In the genomic region with DNA sequence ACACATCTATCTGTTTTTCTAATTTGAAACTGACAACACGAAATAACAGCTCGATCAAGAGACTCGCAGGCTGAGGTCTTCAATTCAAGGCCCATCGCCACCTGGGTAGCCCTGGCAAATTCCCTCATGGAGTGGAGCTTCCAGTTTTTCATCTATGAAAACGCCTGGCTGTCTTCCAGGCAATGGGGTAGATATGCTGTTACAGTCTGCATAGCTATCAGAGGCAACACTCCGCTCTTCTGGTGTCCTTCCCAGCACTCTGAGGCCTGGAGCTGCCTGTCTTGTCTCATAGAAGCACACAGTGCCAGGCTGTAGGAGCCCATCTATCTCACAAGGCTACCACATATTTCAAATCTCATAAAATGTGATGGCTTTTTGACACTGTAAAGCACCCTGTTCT, we compare ENCODE assay signal across 14 mouse cellular contexts.
DNase-seq lines count a peak whose midpoint lies in the region; ATAC-seq lines count a peak whose summit lies in the region.
"Had no signal": no experiment of that assay in that cellular context is flagged by ENCODE, and none has a peak within 500 bp of the region (broad histone marks: within the 10 kb centered on the region; RNA-seq: fewer than 3 reads in every experiment).

No protein-coding gene starts in this region.

- no peak for ATAC-seq in midbrain, embryonic 14.5 days (ENCODE audit: low FRiP score, low TSS enrichment)
- no peak for ATAC-seq in midbrain, embryonic 11.5 days (ENCODE audit: low FRiP score)
- ATAC-seq in forebrain, embryonic 14.5 days, result peak; percentile 56; the same call in 1 of the 2 replicates
- 0 out of 2 replicates have a peak, but pooled peaks have one; percentile 24 for ATAC-seq in hindbrain, embryonic 15.5 days (ENCODE audit: low FRiP score, low read depth)
- no peak for ATAC-seq in megakaryocyte-erythroid progenitor cell, adult 5-6 weeks (replicated peaks; ENCODE audit: low FRiP score, low TSS enrichment, poor library complexity, severe bottlenecking)

- no peaks in the 10 kb centered on the region for H3K36me3 ChIP-seq in heart, embryonic 10.5 days
- no peaks in the 10 kb centered on the region for H3K36me3 ChIP-seq in midbrain, embryonic 14.5 days (ENCODE audit: control insufficient read depth, insufficient read depth, low read length)
- H3K36me3 ChIP-seq in midbrain, embryonic 11.5 days (ENCODE audit: control insufficient read depth, insufficient read depth, low read length), result no peaks in the 10 kb centered on the region
- no peaks in the 10 kb centered on the region for H3K36me3 ChIP-seq in forebrain, embryonic 14.5 days (ENCODE audit: control insufficient read depth, insufficient read depth, low read length)
- no peaks in the 10 kb centered on the region for H3K36me3 ChIP-seq in hindbrain, embryonic 15.5 days
- H3K36me3 ChIP-seq: liver, embryonic 13.5 days had no signal

- no peak for DNase-seq in heart, embryonic 10.5 days (ENCODE audit: low spot score)
- no peak for DNase-seq in heart, postnatal 25 days (ENCODE audit: low spot score)
- DNase-seq in midbrain, embryonic 14.5 days, result peak; percentile 46
- DNase-seq in midbrain, embryonic 11.5 days (ENCODE audit: low spot score, missing footprints), result no peak
- peak; percentile 66 for DNase-seq in forebrain, embryonic 14.5 days (ENCODE audit: low spot score)
- DNase-seq in liver, result no peak
- DNase-seq: gastrocnemius, postnatal 25 days; kidney, adult 2 months; layer of hippocampus, postnatal 36 days; liver, embryonic 13.5 days had no signal

- 63% methylated on average over 6 of the region's 6 CpGs for WGBS in heart, embryonic 10.5 days
- WGBS in midbrain, embryonic 14.5 days, result 78% methylated on average over 6 of the region's 6 CpGs
- 87% methylated on average over 6 of the region's 6 CpGs for WGBS in midbrain, embryonic 11.5 days
- WGBS in forebrain, embryonic 14.5 days, result 79% methylated on average over 6 of the region's 6 CpGs
- 55% methylated on average over 6 of the region's 6 CpGs for WGBS in hindbrain, embryonic 15.5 days

- H3K27me3 ChIP-seq in heart, embryonic 10.5 days (ENCODE audit: insufficient read depth, poor library complexity, severe bottlenecking), result no peaks in the 10 kb centered on the region
- H3K27me3 ChIP-seq in midbrain, embryonic 14.5 days (ENCODE audit: control insufficient read depth, insufficient read depth, low read length), result no peaks in the 10 kb centered on the region
- no peaks in the 10 kb centered on the region for H3K27me3 ChIP-seq in midbrain, embryonic 11.5 days (ENCODE audit: control insufficient read depth, insufficient read depth, low read length)
- no peaks in the 10 kb centered on the region for H3K27me3 ChIP-seq in forebrain, embryonic 14.5 days (replicated peaks; ENCODE audit: control insufficient read depth, insufficient read depth, low read length)
- no peaks in the 10 kb centered on the region for H3K27me3 ChIP-seq in hindbrain, embryonic 15.5 days
- H3K27me3 ChIP-seq: liver, embryonic 13.5 days had no signal

- no peak overlapping the region for H3K4me2 ChIP-seq in midbrain, embryonic 14.5 days (ENCODE audit: low read length)
- no peak overlapping the region for H3K4me2 ChIP-seq in midbrain, embryonic 11.5 days
- H3K4me2 ChIP-seq in forebrain, embryonic 14.5 days (ENCODE audit: low read length), result no peak overlapping the region
- no peak overlapping the region for H3K4me2 ChIP-seq in hindbrain, embryonic 15.5 days
- H3K4me2 ChIP-seq: liver, embryonic 13.5 days had no signal

- H3K9me3 ChIP-seq in heart, embryonic 10.5 days, result no peaks in the 10 kb centered on the region
- H3K9me3 ChIP-seq in midbrain, embryonic 14.5 days (ENCODE audit: control insufficient read depth, low read length), result no peaks in the 10 kb centered on the region
- H3K9me3 ChIP-seq in midbrain, embryonic 11.5 days (ENCODE audit: control insufficient read depth, low read length), result no peaks in the 10 kb centered on the region
- H3K9me3 ChIP-seq in forebrain, embryonic 14.5 days (replicated peaks; ENCODE audit: control insufficient read depth, low read length), result no peaks in the 10 kb centered on the region
- no peaks in the 10 kb centered on the region for H3K9me3 ChIP-seq in hindbrain, embryonic 15.5 days
- H3K9me3 ChIP-seq: liver, embryonic 13.5 days had no signal

- H3K4me1 ChIP-seq in heart, embryonic 10.5 days, result peaks cover 33% of the 10 kb centered on the region
- H3K4me1 ChIP-seq in midbrain, embryonic 14.5 days (ENCODE audit: control insufficient read depth, insufficient read depth, low read length), result peaks cover 16% of the 10 kb centered on the region
- H3K4me1 ChIP-seq in midbrain, embryonic 11.5 days (ENCODE audit: control insufficient read depth, insufficient read depth, low read length), result peaks cover 5% of the 10 kb centered on the region; the same call in 1 of the 2 replicates
- H3K4me1 ChIP-seq in forebrain, embryonic 14.5 days (ENCODE audit: control insufficient read depth, insufficient read depth, low read length), result peaks cover 16% of the 10 kb centered on the region
- peaks cover 18% of the 10 kb centered on the region for H3K4me1 ChIP-seq in hindbrain, embryonic 15.5 days (replicated peaks)
- H3K4me1 ChIP-seq: liver, embryonic 13.5 days had no signal

- H3K9ac ChIP-seq in midbrain, embryonic 14.5 days (replicated peaks; ENCODE audit: low read length), result no peak overlapping the region
- no peak overlapping the region for H3K9ac ChIP-seq in midbrain, embryonic 11.5 days (ENCODE audit: low read length)
- H3K9ac ChIP-seq in forebrain, embryonic 14.5 days (ENCODE audit: low read length), result no peak overlapping the region
- no peak overlapping the region for H3K9ac ChIP-seq in hindbrain, embryonic 15.5 days
- H3K9ac ChIP-seq: liver, embryonic 13.5 days had no signal

- peak overlapping the region; percentile 70 for H3K27ac ChIP-seq in heart, embryonic 10.5 days
- H3K27ac ChIP-seq in midbrain, embryonic 14.5 days (replicated peaks; ENCODE audit: low read depth, low read length), result 0 out of 2 replicates have a peak overlapping the region, but pooled peaks have one; percentile 8
- no peak overlapping the region for H3K27ac ChIP-seq in midbrain, embryonic 11.5 days (ENCODE audit: low read depth, low read length)
- no peak overlapping the region for H3K27ac ChIP-seq in forebrain, embryonic 14.5 days (ENCODE audit: low read depth, low read length)
- H3K27ac ChIP-seq in hindbrain, embryonic 15.5 days (replicated peaks), result no peak overlapping the region
- H3K27ac ChIP-seq: liver, embryonic 13.5 days; macrophage had no signal

- H3K4me3 ChIP-seq in heart, embryonic 10.5 days, result no peak overlapping the region
- H3K4me3 ChIP-seq in midbrain, embryonic 14.5 days (replicated peaks; ENCODE audit: low read depth, low read length), result no peak overlapping the region
- H3K4me3 ChIP-seq in midbrain, embryonic 11.5 days (ENCODE audit: low read depth, low read length), result no peak overlapping the region
- H3K4me3 ChIP-seq in forebrain, embryonic 14.5 days (ENCODE audit: low read depth, low read length), result no peak overlapping the region
- no peak overlapping the region for H3K4me3 ChIP-seq in hindbrain, embryonic 15.5 days
- H3K4me3 ChIP-seq: erythroblast, embryonic 14.5 days; liver, embryonic 13.5 days had no signal

- intact Hi-C loops in heart, postnatal 25 days (cut with DNase I), result loop anchor here (5.0 kb wide), 1 partner anchor 133 kb away; no protein-coding TSS in a partner anchor

Comparison
In these comparisons a context has a peak if more than half of its experiments do, and no peak if none do; other contexts are left out.
1. DNase-seq: peak in midbrain, embryonic 14.5 days (single experiment) and forebrain, embryonic 14.5 days (single experiment); none in heart, embryonic 10.5 days (single experiment), heart, postnatal 25 days (single experiment), midbrain, embryonic 11.5 days (single experiment) and liver (single experiment).
2. H3K27ac ChIP-seq: peak in heart, embryonic 10.5 days (single experiment) and midbrain, embryonic 14.5 days (single experiment); none in midbrain, embryonic 11.5 days (single experiment), forebrain, embryonic 14.5 days (single experiment) and hindbrain, embryonic 15.5 days (single experiment).
3. ATAC-seq: peak in forebrain, embryonic 14.5 days (single experiment) and hindbrain, embryonic 15.5 days (single experiment); none in midbrain, embryonic 14.5 days (single experiment), midbrain, embryonic 11.5 days (single experiment) and megakaryocyte-erythroid progenitor cell, adult 5-6 weeks (single experiment).